Mouse (Mus musculus) right cerebral cortex, adult 18-20 months (tissue): ENCODE data around the gene Gm7137.
"Not testable (repeated sequence)": the region's sequence is repeated elsewhere in the genome, so short reads cannot be mapped to it uniquely, and the experiment has no call there.

Source experiments
- DNase-seq: peaks from one replicate; pipeline ENCODE4 v3.0.0; 2022; ENCODE audit warnings: mixed read lengths

Gene Gm7137

GRCm38 (mm10) chr10:77751254-77751653, 36.7 kb downstream of the Gm7137 start, which contains the start of gene Gm9736:
Gm9736 (minus strand) TSS chr10:77751354.
- DNase-seq: not testable (repeated sequence)

- DNase-seq: not testable (repeated sequence)
These were observed 37.3 kb downstream of the Gm7137 start for GRCm38 (mm10) chr10:77750686-77751085.

- DNase-seq: not testable (repeated sequence)
These were observed 45.9 kb downstream of the Gm7137 start, which contains the start of gene Gm18596 for GRCm38 (mm10) chr10:77741924-77742688. Gm18596 (minus strand) TSS chr10:77742638.

- no peak for DNase-seq
These were observed 49.1 kb downstream of the Gm7137 start for GRCm38 (mm10) chr10:77738929-77739328.
